Mouse (Mus musculus): ENCODE measurements at regions not wholly inside any gene's neighbourhood (a gene's known extent, or its start where the extent isn't known, plus 50 kb on each side); places are given as distances from the start of the nearest gene placed in this dataset.

DNA sequence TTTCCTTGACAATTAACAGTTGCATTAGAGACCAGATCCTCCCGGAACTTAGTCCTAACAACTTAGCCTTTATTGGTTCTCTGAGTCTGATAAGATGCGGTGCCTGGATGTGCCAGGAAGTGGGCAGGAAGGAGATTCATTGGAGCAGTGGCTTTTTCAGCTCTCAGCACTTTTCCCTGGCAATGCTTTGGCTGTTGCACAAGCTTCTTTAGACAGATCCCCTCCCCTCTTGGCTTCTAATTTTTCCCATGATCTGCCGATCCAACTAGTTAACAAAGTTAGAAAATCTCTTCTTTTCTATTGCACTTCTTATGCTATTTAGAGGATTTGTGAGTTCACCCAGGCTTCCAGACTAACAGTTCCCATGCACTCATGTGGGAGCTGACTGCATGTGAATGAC is 211.1 kb upstream of the Xrcc4 start:
- Histone ChIP-seq H3K27me3 (ENCODE audit: control insufficient read depth, insufficient read depth, low read length) (no peaks in the 10 kb centered on the region), H3K4me1 (replicated peaks; ENCODE audit: control insufficient read depth in 2 of 2, insufficient read depth in 2 of 2, low read length in 1 of 2) (no peaks in the 10 kb centered on the region), H3K9ac (replicated peaks) (no peak overlapping the region), H3K4me2 (ENCODE audit: low read depth) (no peak overlapping the region), H3K9me3 (ENCODE audit: control insufficient read depth, low read length) (no peaks in the 10 kb centered on the region), H3K36me3 (replicated peaks; ENCODE audit: control insufficient read depth, insufficient read depth, low read depth) (no peaks in the 10 kb centered on the region), H3K27ac (no peak overlapping the region), H3K4me3 (ENCODE audit: insufficient read depth in 1 of 2, low read depth in 2 of 2, low read length in 2 of 2) (no peak overlapping the region)
- 45% methylated on average over 3 of the region's 3 CpGs for WGBS (ENCODE audit: insufficient replicate concordance)
- no peak for TF ChIP-seq EP300 (IDR thresholded peaks at IDR 0.05; ENCODE audit: low read depth)
- TF ChIP-seq CTCF (IDR thresholded peaks at IDR 0.05; ENCODE audit: low read depth), result no peak
- DNase-seq (ENCODE audit: low read depth in 3 of 3, low spot score in 3 of 3) (no peak), ATAC-seq (ENCODE audit: insufficient read depth) (no peak)

DNA sequence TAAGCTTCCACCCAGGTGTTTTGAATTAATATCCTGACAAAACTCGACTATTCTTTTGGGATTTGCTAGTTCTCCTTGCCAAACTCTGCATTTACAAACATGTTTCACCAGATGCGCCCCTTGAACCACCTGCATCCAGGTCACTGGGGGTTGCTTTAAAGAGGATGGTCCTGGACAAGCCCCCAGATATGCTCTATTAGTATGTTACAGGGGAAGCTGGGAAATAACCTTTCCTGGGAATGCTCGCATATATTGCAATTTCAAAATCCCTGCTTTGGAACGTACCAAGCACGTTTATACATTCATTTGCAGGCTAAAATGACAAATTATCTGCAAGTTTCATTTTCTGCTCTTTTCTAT is 205.2 kb upstream of the Xrcc4 start:
- DNase-seq (ENCODE audit: low read depth in 3 of 3, low spot score in 3 of 3) (no peak), ATAC-seq (ENCODE audit: insufficient read depth) (no peak)
- Histone ChIP-seq H3K27me3 (ENCODE audit: control insufficient read depth, insufficient read depth, low read length) (no peaks in the 10 kb centered on the region), H3K27ac (no peak overlapping the region), H3K4me3 (ENCODE audit: insufficient read depth in 1 of 2, low read depth in 2 of 2, low read length in 2 of 2) (no peak overlapping the region), H3K4me1 (replicated peaks; ENCODE audit: control insufficient read depth in 2 of 2, insufficient read depth in 2 of 2, low read length in 1 of 2) (no peaks in the 10 kb centered on the region), H3K36me3 (replicated peaks; ENCODE audit: control insufficient read depth, insufficient read depth, low read depth) (no peaks in the 10 kb centered on the region), H3K9ac (replicated peaks) (no peak overlapping the region), H3K4me2 (ENCODE audit: low read depth) (no peak overlapping the region), H3K9me3 (ENCODE audit: control insufficient read depth, low read length) (no peaks in the 10 kb centered on the region)
- WGBS (ENCODE audit: insufficient replicate concordance), result 64% methylated on average over 5 of the region's 5 CpGs
- no peak for TF ChIP-seq CTCF (IDR thresholded peaks at IDR 0.05; ENCODE audit: low read depth)
- no peak for TF ChIP-seq EP300 (IDR thresholded peaks at IDR 0.05; ENCODE audit: low read depth)

DNA sequence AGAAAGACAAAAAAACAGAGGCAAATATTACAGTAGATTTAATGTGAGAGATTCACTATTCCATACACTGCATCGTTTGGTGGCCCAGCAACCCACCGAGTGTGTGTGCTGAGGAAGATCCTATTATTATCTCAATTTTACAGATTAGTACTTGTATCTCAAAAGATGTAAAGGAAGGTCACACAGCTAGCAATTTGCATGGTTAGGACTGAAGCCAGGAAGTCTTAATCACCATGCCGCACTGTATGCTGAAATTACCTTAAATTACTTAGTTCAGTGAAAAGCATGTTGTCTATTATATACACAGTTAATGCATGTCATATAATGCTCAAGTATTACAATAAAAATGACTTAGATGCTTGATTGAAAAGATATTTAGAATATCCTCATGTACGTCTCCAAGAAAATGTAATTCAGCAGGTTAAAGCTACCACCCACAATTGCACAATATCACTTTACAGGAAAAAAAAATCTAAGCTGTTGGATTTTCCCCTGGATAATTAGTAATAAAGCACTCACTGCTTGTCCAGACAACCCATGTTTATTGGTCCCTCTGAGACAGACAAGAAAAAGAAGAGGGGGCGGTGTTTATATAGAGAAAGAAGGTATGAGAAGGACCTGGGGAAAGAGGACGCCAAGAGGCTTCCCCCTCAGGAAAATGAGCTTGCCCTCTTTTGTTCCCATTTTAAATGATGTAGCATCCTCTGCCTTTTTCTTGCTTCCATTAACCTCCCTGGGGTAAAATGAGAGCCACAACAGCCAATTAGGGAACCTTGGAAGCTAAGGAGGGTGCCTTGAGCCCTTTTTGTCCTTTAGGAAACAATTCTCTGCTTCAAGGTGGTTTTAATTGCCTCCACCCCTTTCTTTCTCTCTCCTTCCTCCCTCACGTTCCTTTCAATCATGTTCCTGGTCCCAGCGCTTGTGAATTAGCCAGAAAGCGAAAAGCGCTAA is 204.6 kb upstream of the Xrcc4 start:
- Histone ChIP-seq H3K4me3 (ENCODE audit: insufficient read depth in 1 of 2, low read depth in 2 of 2, low read length in 2 of 2) (no peak overlapping the region), H3K9me3 (ENCODE audit: control insufficient read depth, low read length) (no peaks in the 10 kb centered on the region), H3K27me3 (ENCODE audit: control insufficient read depth, insufficient read depth, low read length) (no peaks in the 10 kb centered on the region), H3K36me3 (replicated peaks; ENCODE audit: control insufficient read depth, insufficient read depth, low read depth) (no peaks in the 10 kb centered on the region), H3K27ac (no peak overlapping the region), H3K4me2 (ENCODE audit: low read depth) (no peak overlapping the region), H3K4me1 (replicated peaks; ENCODE audit: control insufficient read depth in 2 of 2, insufficient read depth in 2 of 2, low read length in 1 of 2) (no peaks in the 10 kb centered on the region), H3K9ac (replicated peaks) (no peak overlapping the region)
- 68% methylated on average over 10 of the region's 10 CpGs for WGBS (ENCODE audit: insufficient replicate concordance)
- no peak for DNase-seq (ENCODE audit: low read depth in 3 of 3, low spot score in 3 of 3)
- no peak for ATAC-seq (ENCODE audit: insufficient read depth)
- TF ChIP-seq EP300 (IDR thresholded peaks at IDR 0.05; ENCODE audit: low read depth) (no peak), CTCF (IDR thresholded peaks at IDR 0.05; ENCODE audit: low read depth) (no peak)

DNA sequence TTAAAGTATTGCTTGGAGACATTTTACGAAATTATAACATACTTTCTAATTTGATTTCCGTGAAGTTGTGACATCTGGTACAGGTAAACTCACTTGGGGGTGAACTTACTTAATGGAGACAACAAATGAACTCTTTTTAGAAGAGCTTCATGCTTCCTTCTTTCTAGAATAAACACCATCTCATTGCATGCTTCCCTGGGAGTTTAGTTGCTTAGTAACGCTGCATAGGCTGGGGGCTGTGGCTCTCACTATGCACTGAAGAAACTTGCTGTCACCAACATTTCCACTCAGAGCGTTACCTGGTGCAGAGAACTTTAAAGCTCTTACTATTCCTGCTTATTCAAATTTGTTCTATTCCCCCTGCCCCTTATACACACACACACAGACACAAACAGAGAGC is 203.5 kb upstream of the Xrcc4 start:
- no peak for DNase-seq (ENCODE audit: low read depth in 3 of 3, low spot score in 3 of 3)
- WGBS (ENCODE audit: insufficient replicate concordance), result 58% methylated on average over 4 of the region's 4 CpGs

DNA sequence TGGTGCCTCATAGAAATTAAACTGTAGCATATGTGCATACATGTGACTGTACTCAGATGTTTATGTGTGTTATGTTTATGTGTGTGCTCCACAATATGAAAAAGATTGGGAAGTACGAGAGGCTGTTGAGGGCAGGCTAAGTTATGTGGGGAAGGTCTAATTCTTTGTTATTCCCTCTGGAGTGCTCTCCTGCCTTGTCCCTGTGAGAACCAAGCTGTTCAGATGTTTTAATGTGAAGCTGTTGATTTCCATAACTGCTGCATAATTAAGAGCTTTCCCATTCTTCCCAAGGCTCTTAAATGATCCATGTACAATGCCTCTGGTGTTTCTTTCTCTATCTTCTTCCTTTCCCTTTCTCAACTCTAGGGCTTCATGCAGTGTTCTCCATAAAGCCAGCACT is 202.7 kb upstream of the Xrcc4 start:
- ATAC-seq (ENCODE audit: insufficient read depth) (no peak), DNase-seq (ENCODE audit: low read depth in 3 of 3, low spot score in 3 of 3) (no peak)
- Histone ChIP-seq H3K27me3 (ENCODE audit: control insufficient read depth, insufficient read depth, low read length) (no peaks in the 10 kb centered on the region), H3K9me3 (ENCODE audit: control insufficient read depth, low read length) (no peaks in the 10 kb centered on the region), H3K4me2 (ENCODE audit: low read depth) (no peak overlapping the region), H3K36me3 (replicated peaks; ENCODE audit: control insufficient read depth, insufficient read depth, low read depth) (no peaks in the 10 kb centered on the region), H3K4me3 (ENCODE audit: insufficient read depth in 1 of 2, low read depth in 2 of 2, low read length in 2 of 2) (no peak overlapping the region), H3K4me1 (replicated peaks; ENCODE audit: control insufficient read depth in 2 of 2, insufficient read depth in 2 of 2, low read length in 1 of 2) (no peaks in the 10 kb centered on the region), H3K27ac (no peak overlapping the region), H3K9ac (replicated peaks) (no peak overlapping the region)
- no peak for TF ChIP-seq EP300 (IDR thresholded peaks at IDR 0.05; ENCODE audit: low read depth)
- no peak for TF ChIP-seq CTCF (IDR thresholded peaks at IDR 0.05; ENCODE audit: low read depth)
- 48% methylated on average over 1 of the region's 1 CpGs for WGBS (ENCODE audit: insufficient replicate concordance)

More for the DNA sequence above, 203.5 kb upstream of the Xrcc4 start:
- Histone ChIP-seq H3K36me3 (replicated peaks; ENCODE audit: control insufficient read depth, insufficient read depth, low read depth) (no peaks in the 10 kb centered on the region), H3K4me2 (ENCODE audit: low read depth) (no peak overlapping the region), H3K27me3 (ENCODE audit: control insufficient read depth, insufficient read depth, low read length) (no peaks in the 10 kb centered on the region), H3K4me3 (ENCODE audit: insufficient read depth in 1 of 2, low read depth in 2 of 2, low read length in 2 of 2) (no peak overlapping the region), H3K9ac (replicated peaks) (no peak overlapping the region), H3K4me1 (replicated peaks; ENCODE audit: control insufficient read depth in 2 of 2, insufficient read depth in 2 of 2, low read length in 1 of 2) (no peaks in the 10 kb centered on the region), H3K9me3 (ENCODE audit: control insufficient read depth, low read length) (no peaks in the 10 kb centered on the region), H3K27ac (no peak overlapping the region)
- no peak for ATAC-seq (ENCODE audit: insufficient read depth)
- no peak for TF ChIP-seq CTCF (IDR thresholded peaks at IDR 0.05; ENCODE audit: low read depth)
- no peak for TF ChIP-seq EP300 (IDR thresholded peaks at IDR 0.05; ENCODE audit: low read depth)

Data from liver, embryonic 14.5 days (tissue).